Mouse (Mus musculus) CD4-positive, CD25-positive, alpha-beta regulatory T cell, adult 4 months (primary cell): ENCODE results near the gene Lrrc58. TPM values are rescaled to one million over a fixed set of nuclear protein-coding genes. Genes with fewer than 3 reads are reported as not detected.

Source experiments
- ATAC-seq: one replicate; pipeline ENCODE4 v1.8.0; 2017
- polyA plus RNA-seq, 2 experiments: library from polyadenylated mRNA; unstranded; fragments of 100-300 nt; shearing (Covaris generic); gene quantifications; one replicate each; pipeline ENCODE4 v1.2.1; 2017

Lrrc58 gene
- polyA plus RNA-seq, 2 experiments from 2014 or later = 19.6 to 21.5 TPM

DNA sequence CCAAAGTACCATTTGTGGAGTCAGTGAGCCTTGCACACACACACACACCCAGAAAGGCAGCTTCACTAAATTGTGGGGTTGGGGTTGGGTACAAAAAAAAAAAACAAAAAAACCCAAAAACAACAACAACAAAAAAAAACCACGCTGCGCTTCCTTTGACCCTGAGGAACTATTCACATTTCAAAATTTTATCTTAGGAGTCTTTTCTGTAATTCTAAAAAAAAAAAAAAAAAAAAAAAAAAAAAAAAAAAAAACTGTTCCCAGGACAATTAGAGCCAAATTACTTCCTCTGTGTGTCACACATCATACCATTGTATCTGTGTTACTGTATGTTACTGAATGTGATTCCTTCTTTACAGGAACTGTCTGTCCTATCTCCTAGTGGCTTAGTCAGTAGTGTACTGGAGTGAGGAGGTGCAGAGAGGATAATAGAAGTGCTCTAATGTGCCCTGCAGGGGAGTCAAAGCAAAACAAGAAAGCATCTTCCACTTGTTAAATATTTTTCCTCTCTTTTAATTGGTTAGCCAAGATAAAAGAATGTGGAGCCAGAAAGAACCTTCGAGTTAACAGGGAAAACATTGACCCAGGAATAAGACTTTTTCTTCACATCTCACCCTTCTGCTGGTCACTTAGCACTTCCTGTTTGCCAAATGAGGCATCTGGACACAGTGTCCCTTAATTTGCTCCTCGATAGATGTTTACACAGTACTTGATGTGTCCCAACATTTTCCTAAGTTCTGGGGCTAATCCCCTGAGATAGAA lies 1.5 kb downstream of the Lrrc58 start:
- peak; percentile 13 for ATAC-seq

DNA sequence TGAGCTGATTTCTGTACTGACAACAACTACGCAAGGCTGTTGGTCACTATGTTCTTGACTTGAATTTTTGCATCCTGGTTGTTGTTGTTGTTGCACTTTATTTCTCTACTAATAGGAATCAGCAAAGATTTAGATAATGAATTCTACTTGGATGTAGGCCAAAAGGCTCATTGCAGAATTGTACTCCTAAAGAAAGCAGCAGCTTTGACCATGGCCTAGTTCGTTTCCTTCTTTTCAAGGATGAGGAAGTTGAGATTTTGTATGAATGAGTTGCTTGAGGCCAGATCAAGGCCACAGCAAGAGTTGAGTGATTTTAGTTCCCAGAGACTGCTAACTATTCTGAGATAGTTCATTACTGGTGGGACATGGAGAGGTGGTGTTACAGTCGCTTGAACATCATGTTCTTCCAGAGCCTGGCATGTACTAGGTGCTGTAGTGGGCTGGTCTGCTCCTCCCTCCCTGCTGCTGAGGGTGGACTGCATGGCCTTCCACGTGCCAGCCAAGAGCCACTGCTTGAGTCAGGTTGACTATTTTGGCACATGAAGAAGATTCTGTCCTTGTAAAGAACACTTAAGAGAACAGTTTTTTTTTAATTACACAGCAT lies 3.0 kb downstream of the Lrrc58 start:
- ATAC-seq = no peak

DNA sequence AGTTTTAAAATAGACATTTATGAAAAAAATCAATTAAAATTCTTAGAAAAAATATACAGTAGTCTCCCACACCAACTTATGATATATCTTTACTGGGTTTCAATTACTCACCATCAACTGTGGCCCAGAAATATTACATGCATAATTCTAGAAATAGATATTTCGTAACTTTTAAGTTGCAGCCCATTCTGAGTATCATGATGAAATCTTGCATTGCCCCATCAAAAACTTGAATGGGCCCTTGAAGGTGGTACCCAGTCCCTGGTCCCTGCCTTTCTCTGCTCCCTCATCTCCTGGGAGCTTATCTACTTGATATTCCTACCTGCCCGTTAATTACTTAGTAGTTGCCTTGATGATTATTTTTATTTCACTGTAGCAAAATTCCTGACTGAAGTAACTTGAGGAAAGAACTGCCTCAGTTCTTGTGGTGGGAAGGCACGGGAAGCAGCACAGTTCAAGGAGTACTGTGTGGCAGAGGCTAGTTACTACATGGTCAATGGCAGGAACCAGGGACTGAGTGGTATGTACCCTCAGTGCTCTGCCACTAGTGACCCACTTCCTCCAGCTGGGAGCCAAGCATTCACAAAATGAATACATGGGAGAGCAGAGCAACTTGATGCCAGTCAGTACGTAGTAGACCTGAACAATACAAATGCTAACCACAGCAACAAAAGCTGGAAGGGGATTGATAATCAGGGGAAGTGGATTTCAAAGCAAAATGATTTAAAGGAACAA lies 6.5 kb downstream of the Lrrc58 start:
- no peak for ATAC-seq

DNA sequence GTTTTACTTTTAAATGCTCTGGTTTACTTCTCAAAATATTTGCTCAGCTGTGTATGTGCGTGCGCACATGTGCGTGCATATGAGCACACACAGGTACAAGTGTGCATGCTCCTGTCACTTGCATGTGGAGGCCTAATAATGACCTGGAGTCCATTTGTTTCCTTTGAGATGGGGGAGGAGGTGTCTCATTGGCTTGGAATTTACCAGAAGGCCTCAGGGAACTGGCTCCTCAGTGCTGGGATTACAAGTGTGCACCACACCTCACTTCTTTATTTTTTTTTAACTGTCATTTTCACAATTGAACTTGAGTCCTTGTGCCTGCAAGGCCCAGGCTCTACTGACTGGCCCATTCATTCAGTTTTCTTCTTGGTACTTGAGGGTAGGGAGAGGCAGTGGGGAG lies 9.2 kb downstream of the Lrrc58 start:
- ATAC-seq = no peak

DNA sequence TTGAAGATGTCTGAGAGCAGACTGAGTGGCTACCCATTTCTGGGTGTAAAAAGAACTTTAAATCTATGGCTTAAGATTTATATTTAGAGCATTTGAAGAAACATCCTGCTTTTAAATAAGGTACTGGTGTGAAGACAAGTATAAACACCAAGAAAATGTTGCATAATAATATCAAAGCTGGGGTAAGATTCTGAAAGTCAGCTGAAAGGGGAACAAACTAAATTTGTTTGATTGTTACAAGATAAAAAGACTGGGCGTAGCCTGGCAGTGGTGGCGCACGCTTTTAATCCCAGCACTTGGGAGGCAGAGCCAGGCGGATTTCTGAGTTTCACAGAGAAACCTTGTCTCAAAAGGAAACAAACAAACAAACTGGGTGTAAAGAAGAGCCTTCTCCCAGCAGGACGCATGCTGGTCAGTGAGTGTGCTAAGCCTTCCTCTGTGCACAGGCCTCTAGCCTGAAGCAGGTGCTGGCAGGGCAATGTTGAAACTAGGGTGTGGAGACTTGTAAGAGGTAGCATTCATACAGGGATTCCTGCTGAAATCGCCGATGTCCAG lies 10.8 kb downstream of the Lrrc58 start:
- ATAC-seq = no peak

DNA sequence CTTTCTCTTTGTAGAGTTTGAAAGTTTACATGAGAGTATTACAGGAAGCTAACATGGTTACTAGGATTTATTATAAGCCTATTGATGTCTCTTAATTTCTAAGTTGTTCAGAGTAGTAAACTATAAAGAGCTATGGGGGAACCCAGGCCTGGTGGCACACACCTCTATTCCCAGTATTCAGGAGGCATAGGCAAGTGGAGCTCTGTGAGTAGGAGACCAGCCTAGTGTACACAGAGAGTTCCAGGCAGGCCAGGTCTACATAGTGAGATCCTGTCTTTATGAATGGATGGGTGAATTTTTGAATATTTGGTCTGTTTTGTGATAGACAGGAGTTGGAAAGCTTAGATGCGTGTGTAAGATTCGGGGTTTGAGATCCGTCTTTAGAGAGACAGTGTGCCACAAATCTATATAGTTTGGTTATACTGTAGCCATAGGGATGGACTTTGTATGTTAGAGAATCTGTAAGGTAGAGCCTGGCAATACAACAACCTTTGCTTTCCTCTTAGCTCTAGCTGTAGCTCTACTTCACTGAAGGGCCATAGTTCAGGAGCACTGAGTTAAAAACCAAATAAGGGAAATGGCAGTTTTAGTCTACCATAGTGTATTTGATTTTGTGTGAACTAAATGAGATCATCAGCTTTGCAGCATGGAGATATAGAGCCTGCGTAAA lies 11.7 kb downstream of the Lrrc58 start:
- no peak for ATAC-seq

DNA sequence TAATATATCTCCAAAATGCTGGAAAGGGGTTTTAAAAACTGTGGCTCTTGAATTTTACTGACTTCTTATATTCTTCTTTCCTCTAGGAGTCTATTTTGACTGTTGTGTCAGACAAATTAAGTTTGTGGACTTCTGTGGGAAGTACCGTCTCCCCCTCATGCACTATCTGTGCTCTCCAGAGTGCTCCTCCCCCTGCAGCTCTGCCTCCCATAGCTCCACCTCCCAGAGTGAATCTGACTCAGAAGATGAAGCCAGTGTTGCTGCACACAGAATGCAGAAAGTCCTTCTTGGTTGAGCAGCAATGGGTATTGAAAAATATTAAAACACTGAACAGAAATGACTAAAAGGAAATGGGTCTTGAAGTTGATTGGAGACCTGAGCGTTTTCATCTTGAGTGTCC lies 13.0 kb downstream of the Lrrc58 start:
- no peak for ATAC-seq

DNA sequence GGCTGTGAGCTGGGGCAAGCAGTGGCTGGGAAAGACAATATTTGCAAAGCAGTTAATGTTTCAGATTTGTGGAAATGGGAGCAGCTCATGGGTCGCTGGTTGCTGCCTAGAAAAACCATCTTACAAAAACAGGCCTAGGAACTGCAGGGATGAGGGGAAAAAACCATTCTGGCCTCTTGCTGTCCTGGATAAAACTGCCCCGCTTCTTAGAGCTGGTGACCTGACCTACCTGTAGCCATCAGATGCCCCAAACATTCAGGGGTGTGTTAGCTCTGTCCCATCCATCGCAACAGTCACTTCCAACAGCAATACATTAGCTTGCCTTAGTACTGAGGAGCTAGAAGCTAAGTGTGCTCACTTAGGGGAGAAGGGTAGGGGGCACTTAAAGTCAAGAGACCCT lies 20.8 kb downstream of the Lrrc58 start:
- ATAC-seq = no peak

DNA sequence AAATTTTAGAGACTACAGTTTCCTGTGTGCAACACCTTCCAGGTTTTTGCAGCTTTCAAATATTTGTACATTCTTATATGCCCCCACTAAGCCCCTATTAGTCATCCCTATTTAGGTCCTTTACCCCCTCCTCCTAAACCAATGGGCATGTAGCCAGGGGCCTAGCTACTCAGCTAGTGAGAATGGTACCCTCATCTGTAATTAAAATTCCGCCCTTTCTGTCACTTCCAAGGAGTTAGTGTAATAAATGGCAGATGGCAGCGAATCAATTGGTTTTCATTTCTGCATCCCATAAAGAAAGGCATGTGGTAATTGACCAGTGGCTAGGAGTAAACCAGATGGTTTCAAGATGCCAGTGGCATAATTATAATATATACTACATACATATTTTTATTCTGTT lies 24.5 kb downstream of the Lrrc58 start:
- no peak for ATAC-seq

DNA sequence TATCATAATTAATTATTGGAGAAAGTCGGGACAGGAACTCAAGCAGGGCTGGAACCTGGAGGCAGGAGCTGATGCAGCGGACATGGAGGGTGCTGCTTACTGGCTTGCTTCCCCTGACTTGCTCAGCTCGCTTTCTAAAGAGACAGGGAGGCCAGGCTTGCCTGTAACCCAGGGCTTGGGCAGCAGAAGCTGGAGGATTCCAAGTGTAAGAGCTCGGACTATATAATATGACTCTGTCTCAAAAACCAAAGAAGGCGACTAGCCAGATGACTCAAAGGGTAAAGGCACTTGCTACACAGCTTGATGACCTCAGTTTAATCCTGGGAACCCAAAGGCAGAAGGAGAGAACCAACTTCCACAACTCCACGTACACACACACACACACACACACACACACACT lies 25.2 kb downstream of the Lrrc58 start:
- no peak for ATAC-seq

DNA sequence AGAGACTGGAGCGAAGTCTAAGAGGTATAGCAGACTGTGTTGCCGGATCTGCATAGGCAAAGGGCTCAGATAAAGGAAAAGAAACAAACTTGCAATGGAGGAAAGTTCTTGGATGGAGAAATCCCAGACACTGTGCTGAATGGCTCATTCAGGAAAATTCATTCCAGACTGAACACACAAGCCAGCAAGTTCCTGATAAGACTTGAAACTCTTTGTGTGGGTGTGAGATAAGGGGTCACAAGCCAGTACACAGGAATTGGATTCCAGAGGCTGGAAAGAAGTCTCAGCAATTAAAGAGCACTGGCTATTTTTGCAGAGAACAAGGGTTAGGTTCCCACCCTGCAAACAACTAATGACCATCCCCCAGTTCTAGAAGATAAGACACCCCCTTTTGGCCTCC lies 25.8 kb downstream of the Lrrc58 start:
- ATAC-seq = no peak

DNA sequence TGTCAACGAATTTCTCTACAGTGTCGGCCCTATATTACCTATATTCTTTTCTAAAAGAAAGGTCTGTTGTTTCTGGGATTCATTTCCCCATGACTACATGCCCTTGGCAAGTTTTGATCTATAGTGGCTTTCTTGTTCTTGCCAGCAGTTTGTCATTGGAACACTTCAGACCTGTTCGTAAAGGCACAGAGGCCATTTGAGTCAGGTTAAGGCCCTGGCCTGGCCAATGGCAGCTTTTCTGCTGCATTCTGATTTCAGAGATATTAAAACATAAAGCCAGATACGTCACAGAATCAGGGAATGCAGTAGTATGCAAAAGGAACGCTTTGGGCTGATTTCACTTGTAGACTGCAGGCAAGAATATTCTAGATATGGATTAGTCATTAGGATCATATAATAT lies 30.6 kb downstream of the Lrrc58 start:
- no peak for ATAC-seq

DNA sequence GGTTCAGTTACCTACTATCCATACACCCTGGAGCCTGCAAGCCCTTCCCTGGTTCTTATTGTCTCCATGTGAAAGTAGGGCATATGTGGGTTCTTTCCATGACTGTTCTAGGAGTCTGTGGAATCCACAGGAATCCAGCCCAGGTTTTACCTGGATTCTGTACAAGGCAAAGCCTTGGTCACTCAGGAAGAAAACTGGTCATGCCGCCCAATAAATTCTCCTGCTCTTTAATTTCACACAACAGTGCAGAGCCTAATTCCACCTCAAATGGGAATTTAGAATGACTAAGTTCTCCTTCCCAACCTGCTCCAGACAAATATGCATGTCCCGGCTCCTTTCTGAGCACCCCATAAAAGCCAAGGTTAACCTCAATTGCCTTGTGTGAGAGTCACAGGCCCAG lies 31.2 kb downstream of the Lrrc58 start:
- ATAC-seq = no peak

DNA sequence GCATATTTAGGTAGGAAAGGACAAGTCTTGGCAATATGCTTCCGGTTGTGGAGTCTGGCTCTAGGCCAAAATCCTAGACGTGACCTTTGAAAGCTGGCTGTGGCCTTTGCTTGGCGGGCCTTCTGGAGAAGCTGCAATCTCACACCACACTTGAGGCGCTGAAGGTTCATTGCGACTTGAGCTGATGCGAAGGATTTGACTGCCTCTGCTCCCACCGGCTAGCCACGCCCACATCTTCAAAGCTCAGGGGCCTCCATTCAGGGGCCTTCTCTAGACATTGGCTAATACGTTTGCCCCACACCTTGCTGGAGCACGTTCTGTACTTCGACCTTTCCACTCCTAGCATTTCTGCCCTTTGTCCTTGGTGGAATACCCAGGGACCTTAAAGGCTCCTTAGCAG lies 33.1 kb downstream of the Lrrc58 start:
- no peak for ATAC-seq

DNA sequence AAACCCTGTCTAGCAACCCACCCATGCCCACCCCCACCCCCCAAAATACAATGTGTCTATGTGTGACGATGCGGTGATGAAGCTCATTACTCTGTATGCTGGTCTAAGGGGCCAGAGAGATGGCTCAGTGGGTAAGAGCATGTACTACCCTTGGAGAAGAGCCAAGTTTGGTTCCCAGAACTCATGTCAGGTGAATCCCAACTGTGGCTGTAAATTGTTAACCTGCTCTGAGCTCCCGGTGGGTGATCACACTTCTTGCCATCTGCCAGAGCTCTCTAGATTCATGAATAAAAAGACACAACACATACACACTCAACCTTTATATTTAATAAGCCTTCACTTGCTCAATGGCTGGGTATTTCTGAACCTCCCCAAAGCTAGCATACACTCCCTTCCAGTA lies 38.3 kb downstream of the Lrrc58 start:
- no peak for ATAC-seq

DNA sequence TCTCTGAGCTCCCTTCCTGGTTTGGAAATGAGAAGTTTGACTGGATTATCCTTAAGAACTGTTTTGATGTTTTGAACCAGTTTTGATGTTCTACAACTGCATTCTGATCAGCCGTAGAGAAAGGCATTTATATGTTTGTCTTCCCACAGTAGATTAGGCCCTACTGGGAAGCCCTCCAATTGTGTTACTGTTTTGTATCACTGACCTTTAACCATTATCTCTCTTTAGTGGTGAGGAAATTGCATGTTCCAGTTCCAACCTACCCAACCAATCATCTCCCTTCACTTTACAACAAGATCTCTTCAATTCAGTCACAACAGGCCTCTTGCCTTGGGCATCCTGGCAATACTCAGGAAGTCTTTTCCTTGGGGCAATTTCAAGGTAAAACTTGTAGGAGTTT lies 42.9 kb downstream of the Lrrc58 start:
- no peak for ATAC-seq

DNA sequence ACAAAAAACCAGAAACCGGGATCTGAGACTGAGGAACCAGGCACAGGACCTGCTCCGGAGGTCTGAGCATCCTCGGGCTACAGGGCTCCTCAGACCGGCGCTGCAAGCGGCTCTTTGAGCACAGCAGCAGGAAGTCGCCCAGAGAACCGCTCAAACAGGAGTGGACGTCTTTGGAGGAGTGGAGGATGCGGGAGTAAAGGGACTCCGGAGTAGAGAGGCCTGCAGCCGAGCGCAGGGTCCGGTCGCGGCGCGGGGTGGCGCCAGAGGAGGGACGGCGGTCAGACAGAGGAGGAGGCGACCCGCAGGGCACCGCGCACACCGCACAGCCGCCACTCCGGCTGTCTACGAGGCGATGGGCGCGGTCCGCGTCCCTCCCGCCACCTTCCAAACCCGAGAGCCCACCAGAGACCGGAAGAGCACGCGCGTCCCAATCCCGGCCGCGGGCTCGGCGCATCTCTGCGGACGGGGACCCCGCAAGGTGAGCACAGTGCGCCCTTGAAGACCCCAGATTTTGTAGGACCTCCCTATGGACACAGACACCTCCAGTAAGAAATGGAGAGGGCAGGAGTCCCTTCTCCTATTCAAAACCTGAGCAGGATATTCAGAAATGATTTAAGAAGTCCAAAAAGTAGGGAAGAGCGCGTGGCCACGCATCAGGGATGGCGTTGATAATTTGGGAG lies 48.1 kb downstream of the Lrrc58 start, which contains the start of gene Gpr156:
Gene Gpr156 (plus strand): TSS at position 359 of the 680 bp plus-strand sequence.
- no peak for ATAC-seq

DNA sequence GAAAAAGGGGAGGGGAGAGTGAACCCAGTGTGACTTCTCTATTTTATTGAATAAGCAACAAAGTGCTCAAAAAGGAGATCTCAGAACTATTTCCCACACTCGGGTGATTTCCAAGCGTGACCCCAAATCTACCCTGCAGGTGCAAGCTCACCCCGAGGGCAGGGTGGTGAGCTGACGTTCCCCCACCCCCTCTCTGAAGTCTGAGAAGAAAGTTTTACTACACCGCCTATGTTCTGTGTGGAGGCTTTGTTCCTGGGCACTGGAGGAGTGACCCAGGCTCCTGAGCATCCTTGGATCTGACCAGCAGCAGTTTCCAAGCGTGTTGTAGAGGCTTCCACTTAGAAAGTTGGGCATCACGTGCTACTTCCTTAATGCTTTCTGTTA lies 48.6 kb downstream of the Lrrc58 start:
- no peak for ATAC-seq

DNA sequence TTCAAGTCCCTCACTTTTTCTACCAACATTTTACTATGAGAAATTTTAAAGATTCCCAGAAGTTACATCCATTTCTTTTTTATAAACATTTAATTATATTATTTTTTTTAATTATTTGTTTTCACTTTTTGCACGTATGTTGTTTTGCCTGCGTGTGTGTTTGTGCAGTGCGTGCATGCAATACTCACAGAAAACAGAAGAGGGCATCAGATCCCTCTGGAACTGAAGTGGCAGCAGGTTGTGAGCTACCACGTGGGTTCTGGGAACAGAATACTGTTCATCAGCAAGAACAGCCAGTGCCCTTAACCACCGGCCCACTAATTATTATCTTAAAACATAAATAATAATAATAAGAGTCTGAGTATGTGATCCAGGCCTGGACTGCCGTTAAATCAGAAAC lies 50.8 kb downstream of the Lrrc58 start:
- no peak for ATAC-seq

DNA sequence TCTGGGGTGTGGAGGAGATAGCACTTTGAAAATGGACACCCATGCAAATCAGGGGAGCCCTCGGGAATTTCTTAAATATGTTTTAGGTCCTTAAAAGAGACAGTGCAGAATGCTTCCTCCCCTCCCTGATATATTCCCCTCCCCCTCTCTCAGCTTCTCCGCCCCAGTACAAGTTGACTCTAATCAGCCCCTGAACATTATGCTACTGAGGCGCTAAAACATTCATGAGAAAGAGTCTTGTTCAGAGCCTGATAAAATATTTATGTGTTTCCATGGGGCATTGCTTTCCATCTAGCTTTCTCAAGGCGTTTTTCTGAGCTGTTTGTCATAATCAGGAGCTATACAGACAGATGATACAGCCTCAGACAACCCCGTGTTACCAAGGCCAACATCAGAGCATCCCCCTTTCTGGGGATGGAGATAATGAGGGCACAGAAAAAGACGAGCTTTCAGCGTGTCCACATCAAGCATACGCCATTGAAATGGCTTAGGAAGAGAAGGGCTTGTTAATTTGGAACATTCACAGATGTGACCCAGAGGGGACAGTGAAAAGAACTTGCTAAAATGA lies 52.7 kb downstream of the Lrrc58 start:
- ATAC-seq = no peak

DNA sequence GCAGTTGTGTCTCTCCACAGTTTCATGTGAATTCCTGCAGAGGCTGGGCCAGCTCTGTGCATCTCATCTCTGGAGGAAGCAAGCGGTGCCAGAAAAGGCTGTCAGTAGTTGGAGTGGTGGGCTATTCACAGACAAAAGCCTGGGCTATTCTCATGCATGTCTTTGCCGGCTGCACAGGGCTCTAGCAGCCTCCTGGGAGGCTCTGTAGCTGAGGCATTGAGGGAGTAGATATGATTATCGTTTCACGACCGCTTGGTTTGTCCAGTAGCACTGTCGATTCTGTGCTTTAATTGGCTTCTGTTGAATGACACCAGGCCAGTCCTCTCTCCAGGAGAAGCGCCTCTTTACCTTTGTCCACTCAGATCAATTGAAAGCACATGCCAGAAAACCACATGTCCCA lies 57.9 kb downstream of the Lrrc58 start:
- ATAC-seq = no peak

DNA sequence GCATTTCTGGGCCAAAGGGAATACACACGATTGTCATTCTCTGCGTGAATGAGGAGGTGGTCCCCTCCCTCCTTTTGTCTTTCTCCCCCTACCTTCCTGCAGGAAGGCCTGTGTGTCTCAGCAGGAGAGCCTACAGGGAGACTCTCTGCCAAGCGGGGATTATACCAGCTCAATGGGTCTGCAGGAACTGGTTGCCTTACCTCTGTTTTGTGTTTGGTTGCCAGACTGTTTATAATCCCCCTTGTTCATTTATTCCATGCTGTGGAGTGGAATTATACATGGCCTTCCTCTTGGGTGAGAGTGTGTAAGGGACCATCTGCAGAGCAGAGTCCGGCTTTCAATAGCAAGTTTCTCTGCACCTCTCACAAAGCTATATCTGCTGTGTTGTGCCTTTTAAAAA lies 58.9 kb downstream of the Lrrc58 start:
- ATAC-seq = no peak
